ENCODE assay signal across 10 mouse cellular contexts in the genomic region with DNA sequence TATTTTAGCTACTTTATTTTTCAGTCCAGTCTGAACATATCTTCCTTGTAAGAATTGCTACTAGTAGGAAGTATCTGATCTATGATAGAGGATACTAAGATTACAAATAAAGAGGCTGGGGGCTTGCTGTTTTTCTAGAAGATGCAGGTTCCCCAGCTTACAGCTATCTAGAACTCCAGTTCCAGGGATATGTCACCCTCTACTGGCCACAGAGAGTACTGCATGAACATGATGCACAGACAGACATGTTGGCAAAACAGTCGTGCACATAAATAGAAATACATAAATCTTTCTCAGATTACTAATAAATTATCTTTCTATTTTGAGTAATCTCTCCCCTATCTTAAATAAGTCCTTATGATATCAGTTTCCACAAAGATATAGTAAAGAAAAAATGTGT. TPM values are rescaled to one million over a fixed set of nuclear protein-coding genes. Genes with fewer than 3 reads are reported as not detected.
A peak's percentile ranks its signal among the peaks of the same experiment; 100 is the strongest.
DNase-seq lines count a peak whose midpoint lies in the region; ATAC-seq and TF ChIP-seq lines count a peak whose summit lies in the region.
"Had no signal": no experiment of that assay in that cellular context is flagged by ENCODE, and none has a peak within 500 bp of the region (broad histone marks: within the 10 kb centered on the region; RNA-seq: fewer than 3 reads in every experiment).

No protein-coding gene starts in this region.

- H3K27ac ChIP-seq in intestine, postnatal 0 days (ENCODE audit: low read depth, low read length) = no peak overlapping the region
- no peak overlapping the region for H3K27ac ChIP-seq in intestine, embryonic 16.5 days (ENCODE audit: low read length)
- H3K27ac ChIP-seq in neural tube, embryonic 11.5 days (ENCODE audit: low read depth, low read length) = no peak overlapping the region

- H3K4me1 ChIP-seq in intestine, postnatal 0 days (replicated peaks; ENCODE audit: control insufficient read depth, insufficient read depth, low read length) = no peaks in the 10 kb centered on the region
- no peaks in the 10 kb centered on the region for H3K4me1 ChIP-seq in intestine, embryonic 16.5 days (ENCODE audit: control insufficient read depth, insufficient read depth, low read length)
- H3K4me1 ChIP-seq in neural tube, embryonic 11.5 days (ENCODE audit: control insufficient read depth, insufficient read depth, low read length) = no peaks in the 10 kb centered on the region

- H3K27me3 ChIP-seq in intestine, postnatal 0 days (replicated peaks; ENCODE audit: control insufficient read depth, insufficient read depth, low read length) = no peaks in the 10 kb centered on the region
- no peaks in the 10 kb centered on the region for H3K27me3 ChIP-seq in intestine, embryonic 16.5 days (replicated peaks; ENCODE audit: control insufficient read depth, insufficient read depth, low read length)
- H3K27me3 ChIP-seq in neural tube, embryonic 11.5 days (ENCODE audit: control insufficient read depth, insufficient read depth, low read length) = no peaks in the 10 kb centered on the region

- no peak overlapping the region for H3K4me2 ChIP-seq in intestine, postnatal 0 days (replicated peaks; ENCODE audit: low read depth)
- no peak overlapping the region for H3K4me2 ChIP-seq in intestine, embryonic 16.5 days (ENCODE audit: low read depth, low read length)
- no peak overlapping the region for H3K4me2 ChIP-seq in neural tube, embryonic 11.5 days (ENCODE audit: low read depth)

- no peak overlapping the region for H3K9ac ChIP-seq in intestine, postnatal 0 days (ENCODE audit: low read depth, low read length)
- no peak overlapping the region for H3K9ac ChIP-seq in intestine, embryonic 16.5 days (ENCODE audit: low read depth, low read length)
- no peak overlapping the region for H3K9ac ChIP-seq in neural tube, embryonic 11.5 days (ENCODE audit: low read length)

- peak; percentile 82 for TF ChIP-seq CTCF in intestine, postnatal 0 days (IDR thresholded peaks at IDR 0.05; ENCODE audit: low read depth)

- H3K36me3 ChIP-seq in intestine, postnatal 0 days (ENCODE audit: control insufficient read depth, insufficient read depth) = no peaks in the 10 kb centered on the region
- no peaks in the 10 kb centered on the region for H3K36me3 ChIP-seq in intestine, embryonic 16.5 days (ENCODE audit: control insufficient read depth, insufficient read depth, low read length)
- no peaks in the 10 kb centered on the region for H3K36me3 ChIP-seq in neural tube, embryonic 11.5 days (ENCODE audit: control insufficient read depth, insufficient read depth, low read length)

- H3K4me3 ChIP-seq in intestine, postnatal 0 days (ENCODE audit: low read depth, low read length) = no peak overlapping the region
- no peak overlapping the region for H3K4me3 ChIP-seq in intestine, embryonic 16.5 days (ENCODE audit: low read length)
- no peak overlapping the region for H3K4me3 ChIP-seq in neural tube, embryonic 11.5 days (ENCODE audit: low read depth, low read length)
- H3K4me3 ChIP-seq: erythroblast, embryonic 14.5 days had no signal

- peak; percentile 59 for DNase-seq in R1 (ENCODE audit: low read depth, low spot score)
- DNase-seq in cerebellum, postnatal 25 days = peak; percentile 57 to 83
- peak; percentile 62 to 68 for DNase-seq in left cerebral cortex, postnatal 10 days (ENCODE audit: extremely low spot score in 1 of 2, low spot score in 2 of 2)
- DNase-seq in neural tube, embryonic 11.5 days (ENCODE audit: low spot score) = peak; percentile 55
- DNase-seq in thymus, postnatal 0 days (ENCODE audit: low spot score) = peak; percentile 70

- no peak for ATAC-seq in intestine, postnatal 0 days
- ATAC-seq in intestine, embryonic 16.5 days = no peak
- peak; percentile 53 to 59; a peak in 1 of 4 replicates for ATAC-seq in hematopoietic stem cell, adult 5-6 weeks (replicated peaks in 1 of 2; ENCODE audit: insufficient read depth in 1 of 2, low FRiP score in 2 of 2, low TSS enrichment in 1 of 2, low read depth in 1 of 2, poor library complexity in 2 of 2, severe bottlenecking in 2 of 2)
- ATAC-seq in neural tube, embryonic 11.5 days (ENCODE audit: insufficient read depth, low FRiP score, low TSS enrichment) = no peak

- H3K9me3 ChIP-seq in intestine, postnatal 0 days (ENCODE audit: control insufficient read depth) = no peaks in the 10 kb centered on the region
- H3K9me3 ChIP-seq in intestine, embryonic 16.5 days (ENCODE audit: control insufficient read depth, low read length) = no peaks in the 10 kb centered on the region
- no peaks in the 10 kb centered on the region for H3K9me3 ChIP-seq in neural tube, embryonic 11.5 days (ENCODE audit: control insufficient read depth, low read length)

- intact Hi-C loops in left cerebral cortex, postnatal 10 days (cut with DNase I) = loop anchor here (2.0 kb wide), 1 partner anchor 63 kb away; no protein-coding TSS in a partner anchor

- 20% methylated on average over 1 of the region's 1 CpGs for WGBS in intestine, postnatal 0 days
- 11% methylated on average over 1 of the region's 1 CpGs for WGBS in intestine, embryonic 16.5 days
- WGBS in neural tube, embryonic 11.5 days = 28% methylated on average over 1 of the region's 1 CpGs

RNA-seq across cellular contexts. Expression of gene Gm10477, which starts 34.8 kb away (rescaled TPM):
- polyA plus RNA-seq in intestine, postnatal 0 days (2015; fragmentation: Nextera tagmentation; extraction: Ambion mirVana) = not detected in 2 replicates
- not detected in 2 replicates for polyA plus RNA-seq in intestine, embryonic 16.5 days (2015; fragmentation: Nextera tagmentation; extraction: Ambion mirVana)
- not detected in 2 replicates for total RNA-seq in hematopoietic stem cell, adult 5-6 weeks (2017)
- total RNA-seq in left cerebral cortex, postnatal 10 days (2021) = not detected
- not detected in 2 replicates for polyA plus RNA-seq in neural tube, embryonic 11.5 days (2014; fragmentation: Nextera tagmentation; extraction: Ambion mirVana)
- polyA plus RNA-seq in thymus, postnatal 0 days (2015; fragmentation: Nextera tagmentation; extraction: Ambion mirVana) = not detected in 2 replicates
- polyA plus RNA-seq: erythroblast, embryonic 14.5 days; neural tube, embryonic 14.5 days had no signal

RNA-seq across cellular contexts. Expression of gene Ints6l, which starts 35.1 kb away (rescaled TPM):
- polyA plus RNA-seq in intestine, postnatal 0 days (2015; fragmentation: Nextera tagmentation; extraction: Ambion mirVana) = 12.7 and 13.9 TPM in 2 replicates
- 21.0 and 21.4 TPM in 2 replicates for polyA plus RNA-seq in intestine, embryonic 16.5 days (2015; fragmentation: Nextera tagmentation; extraction: Ambion mirVana)
- 97.6 and 109 TPM in 2 replicates for total RNA-seq in hematopoietic stem cell, adult 5-6 weeks (2017)
- 10 to 100 TPM; 32.0 to 40.7 TPM for total RNA-seq in left cerebral cortex, postnatal 10 days (2021)
- polyA plus RNA-seq in neural tube, embryonic 11.5 days (2014; fragmentation: Nextera tagmentation; extraction: Ambion mirVana) = 19.8 and 22.1 TPM in 2 replicates
- 17.0 and 17.5 TPM in 2 replicates for polyA plus RNA-seq in thymus, postnatal 0 days (2015; fragmentation: Nextera tagmentation; extraction: Ambion mirVana)

RNA-seq across cellular contexts. Expression of gene Gm2174, which starts 42.0 kb away (rescaled TPM):
- polyA plus RNA-seq in intestine, postnatal 0 days (2015; fragmentation: Nextera tagmentation; extraction: Ambion mirVana) = 0.69 and 0.77 TPM in 2 replicates
- 2.0 and 2.8 TPM in 2 replicates for polyA plus RNA-seq in intestine, embryonic 16.5 days (2015; fragmentation: Nextera tagmentation; extraction: Ambion mirVana)
- total RNA-seq in hematopoietic stem cell, adult 5-6 weeks (2017) = 33.8 and 369 TPM in 2 replicates
- total RNA-seq in left cerebral cortex, postnatal 10 days (2021) = not detected
- 2.0 and 2.6 TPM in 2 replicates for polyA plus RNA-seq in neural tube, embryonic 11.5 days (2014; fragmentation: Nextera tagmentation; extraction: Ambion mirVana)
- polyA plus RNA-seq in thymus, postnatal 0 days (2015; fragmentation: Nextera tagmentation; extraction: Ambion mirVana) = 1.1 and 2.4 TPM in 2 replicates
- polyA plus RNA-seq: erythroblast, embryonic 14.5 days; neural tube, embryonic 14.5 days had no signal

RNA-seq across cellular contexts. Expression of gene Gm648, which starts 59.6 kb away (rescaled TPM):
- polyA plus RNA-seq in intestine, postnatal 0 days (2015; fragmentation: Nextera tagmentation; extraction: Ambion mirVana) = not detected in 2 replicates
- polyA plus RNA-seq in intestine, embryonic 16.5 days (2015; fragmentation: Nextera tagmentation; extraction: Ambion mirVana) = 0.13 and 0.17 TPM in 2 replicates
- total RNA-seq in hematopoietic stem cell, adult 5-6 weeks (2017) = not detected in 2 replicates
- not detected for total RNA-seq in left cerebral cortex, postnatal 10 days (2021)
- polyA plus RNA-seq in neural tube, embryonic 11.5 days (2014; fragmentation: Nextera tagmentation; extraction: Ambion mirVana) = 0.23 TPM in 1 of 2 replicates, not detected in the other
- 0.22 and 0.24 TPM in 2 replicates for polyA plus RNA-seq in thymus, postnatal 0 days (2015; fragmentation: Nextera tagmentation; extraction: Ambion mirVana)
- polyA plus RNA-seq: erythroblast, embryonic 14.5 days; neural tube, embryonic 14.5 days had no signal

Comparison
In these comparisons a context has a peak if more than half of its experiments do, and no peak if none do; other contexts are left out.
1. ATAC-seq: peak in hematopoietic stem cell, adult 5-6 weeks (2 of 2); none in intestine, postnatal 0 days (single experiment), intestine, embryonic 16.5 days (single experiment) and neural tube, embryonic 11.5 days (single experiment).
2. Peak in every context shown above with its lines, with median percentiles within 50 percentile points of each other: DNase-seq.